Mouse (Mus musculus) bone marrow, adult 2 months (tissue): ENCODE results near the gene Reln.

Source experiments
- CTCF ChIP-seq: fragments of 200-500 bp; IDR thresholded peaks from 2 replicates; pipeline ENCODE4 v1.5.1; 2011; ENCODE audit warnings: low read length, control low read depth; ENCODE audit not compliant: control insufficient read depth, insufficient read depth
- POLR2A ChIP-seq: fragments of 200-500 bp; IDR thresholded peaks from 2 replicates; pipeline ENCODE4 v1.6.1; 2011; ENCODE audit warnings: low read depth, mild to moderate bottlenecking, control low read depth, low read length, borderline replicate concordance; ENCODE audit not compliant: control insufficient read depth

- TF ChIP-seq CTCF (no peak), POLR2A (no peak)
Observed at GRCm38 (mm10) chr5:22280534-22281164, 63.9 kb downstream of the Reln start.
